In genomic region chr14:56234556-56234955, GRCm38 (mm10) we compare ENCODE assay signal across 32 mouse cellular contexts. TPM values are rescaled to one million over a fixed set of nuclear protein-coding genes. Genes with fewer than 3 reads are reported as not detected.
"Had no signal": no experiment of that assay in that cellular context is flagged by ENCODE, and none has a peak within 500 bp of the region (broad histone marks: within the 10 kb centered on the region; RNA-seq: fewer than 3 reads in every experiment).

Gene Gzmc (minus strand): TSS chr14:56234656.

- DNase-seq: left cerebral cortex, postnatal 4 days; liver; liver, embryonic 13.5 days; liver, postnatal 0 days; lung, adult 18-20 months; lung, adult 2 months; lung, embryonic 14.5 days; lung, postnatal 10 days; lung, postnatal 14 days; lung, postnatal 36 days; lung, postnatal 4 days; midbrain, embryonic 14.5 days had no signal

RNA-seq across cellular contexts. Expression of gene Gzmc, which starts in this region (rescaled TPM):
- polyA plus RNA-seq: limb, embryonic 11.5 days; limb, embryonic 12.5 days; limb, embryonic 13.5 days; limb, embryonic 14.5 days; liver, adult 2 months; liver, embryonic 11.5 days; liver, embryonic 12.5 days; liver, embryonic 13.5 days; liver, embryonic 14.5 days; liver, embryonic 16.5 days; lung, adult 2 months; lung, embryonic 14.5 days; lung, embryonic 15.5 days; lung, embryonic 16.5 days; lung, postnatal 0 days; macrophage; midbrain, embryonic 10.5 days; midbrain, embryonic 11.5 days; midbrain, embryonic 13.5 days; midbrain, embryonic 14.5 days; midbrain, embryonic 15.5 days; midbrain, embryonic 16.5 days; midbrain, postnatal 0 days; myocyte had no signal
